Mouse (Mus musculus): ENCODE measurements at regions not wholly inside any gene's neighbourhood (a gene's known extent, or its start where the extent isn't known, plus 50 kb on each side); places are given as distances from the start of the nearest gene placed in this dataset.
A peak's percentile ranks its signal among the peaks of the same experiment; 100 is the strongest.

DNA sequence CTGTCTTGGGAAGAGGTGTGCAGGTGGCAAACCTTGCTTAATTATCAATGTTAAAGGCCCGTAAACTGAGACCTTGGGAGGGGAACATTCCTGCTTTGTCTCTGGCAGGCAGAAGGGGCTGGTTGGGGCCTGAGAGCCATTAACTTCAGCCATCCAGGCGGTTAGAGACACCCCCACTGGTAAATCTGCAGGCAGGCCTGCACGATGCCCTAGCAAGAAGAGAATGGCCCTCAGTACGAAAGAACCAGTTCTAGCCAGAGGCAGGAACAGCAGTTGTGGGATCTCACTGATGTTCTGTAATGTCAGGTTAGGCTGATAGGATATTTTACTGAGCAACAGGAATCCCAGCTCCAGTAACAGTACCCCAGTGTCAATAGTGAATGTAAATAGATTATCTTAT is 70.5 kb downstream of the Apip start:
- no peak for ATAC-seq (ENCODE audit: extremely low read depth, insufficient number of reproducible peaks, low FRiP score, poor library complexity, severe bottlenecking)

- ATAC-seq (ENCODE audit: extremely low read depth, insufficient number of reproducible peaks, low FRiP score, poor library complexity, severe bottlenecking) = no peak
Observed at GRCm38 (mm10) chr2:103144420-103144819, 70.9 kb downstream of the Apip start.

GRCm38 (mm10) chr2:103145058-103145457 is 71.6 kb downstream of the Apip start:
- peak; percentile 74 for ATAC-seq (ENCODE audit: extremely low read depth, insufficient number of reproducible peaks, low FRiP score, poor library complexity, severe bottlenecking)

- no peak for ATAC-seq (ENCODE audit: extremely low read depth, insufficient number of reproducible peaks, low FRiP score, poor library complexity, severe bottlenecking)
Observed at GRCm38 (mm10) chr2:103146132-103146531, 72.7 kb downstream of the Apip start.

DNA sequence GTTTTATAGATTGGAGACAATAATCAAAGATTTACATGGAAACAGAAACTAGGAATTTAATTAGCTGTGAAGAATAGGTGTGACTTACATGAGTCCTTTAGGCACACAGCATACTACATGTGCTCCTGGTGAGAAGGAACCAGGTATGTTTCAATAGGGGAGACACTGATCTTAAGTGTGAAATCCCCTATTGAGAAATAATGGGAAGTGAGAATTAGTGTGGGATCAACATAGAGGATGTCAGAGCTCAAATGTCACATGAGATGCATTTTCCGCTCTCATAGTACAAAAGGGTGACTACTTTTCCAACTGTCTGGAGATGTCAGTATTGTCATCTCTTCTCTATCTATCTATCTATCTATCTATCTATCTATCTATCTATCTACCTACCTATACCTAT is 79.8 kb downstream of the Apip start:
- no peak for ATAC-seq (ENCODE audit: extremely low read depth, insufficient number of reproducible peaks, low FRiP score, poor library complexity, severe bottlenecking)

GRCm38 (mm10) chr2:103167741-103168140 is 94.3 kb downstream of the Apip start:
- no peak for ATAC-seq (ENCODE audit: extremely low read depth, insufficient number of reproducible peaks, low FRiP score, poor library complexity, severe bottlenecking)

- ATAC-seq (ENCODE audit: extremely low read depth, insufficient number of reproducible peaks, low FRiP score, poor library complexity, severe bottlenecking) = no peak
Observed at GRCm38 (mm10) chr2:103168266-103168665, 94.8 kb downstream of the Apip start.

DNA sequence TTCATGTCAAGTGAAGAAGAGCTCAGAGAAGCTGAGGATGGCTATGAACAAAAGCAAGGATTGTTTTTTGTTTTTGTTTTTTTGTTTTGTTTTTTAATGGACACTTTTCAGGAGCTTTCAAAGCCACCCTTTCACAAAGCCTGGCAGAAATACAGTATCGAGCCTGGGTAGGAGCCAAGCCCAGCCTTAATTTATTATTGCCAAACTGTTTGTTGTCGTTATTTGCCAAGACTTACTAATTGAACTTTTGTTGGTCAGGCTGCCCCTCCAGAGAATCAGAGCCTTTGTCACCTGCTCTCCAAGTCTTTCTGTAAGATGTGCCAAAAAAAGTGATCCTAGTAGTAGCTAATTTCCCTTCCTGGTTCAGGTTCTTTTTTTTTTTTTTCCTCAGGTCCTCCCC is 103.9 kb downstream of the Apip start:
- ATAC-seq (ENCODE audit: extremely low read depth, insufficient number of reproducible peaks, low FRiP score, poor library complexity, severe bottlenecking) = no peak

DNA sequence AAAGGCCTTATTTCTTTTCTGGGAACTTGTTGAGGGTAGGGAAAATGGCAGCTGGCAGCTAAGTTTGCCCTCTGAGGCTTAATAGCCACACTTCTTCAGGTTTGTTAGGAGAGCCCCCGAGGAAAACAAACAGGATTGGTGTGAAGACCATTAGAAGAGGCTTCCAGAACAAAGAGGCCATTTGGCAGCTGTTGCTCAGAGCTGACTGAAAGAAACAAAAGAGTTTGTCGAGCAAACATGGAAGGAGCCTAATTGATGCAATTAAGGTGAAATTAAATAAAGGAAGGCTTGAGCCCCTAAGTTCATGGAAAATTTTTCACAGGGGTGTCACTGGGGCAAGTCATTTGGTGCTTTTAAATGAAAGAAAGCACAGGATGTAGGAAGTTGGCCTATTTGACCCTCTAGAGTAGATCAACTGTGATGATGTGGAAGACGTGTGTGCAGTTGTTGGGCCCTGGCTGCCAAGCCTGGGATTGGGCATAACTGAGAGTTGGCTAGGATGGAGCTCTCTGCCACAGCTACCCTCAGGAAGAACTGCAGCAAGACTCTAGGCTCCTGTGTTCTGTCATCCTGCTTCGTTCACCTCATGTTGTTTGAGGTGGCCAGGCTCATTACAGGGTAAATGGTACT is 106.9 kb downstream of the Apip start:
- no peak for ATAC-seq (ENCODE audit: extremely low read depth, insufficient number of reproducible peaks, low FRiP score, poor library complexity, severe bottlenecking)

DNA sequence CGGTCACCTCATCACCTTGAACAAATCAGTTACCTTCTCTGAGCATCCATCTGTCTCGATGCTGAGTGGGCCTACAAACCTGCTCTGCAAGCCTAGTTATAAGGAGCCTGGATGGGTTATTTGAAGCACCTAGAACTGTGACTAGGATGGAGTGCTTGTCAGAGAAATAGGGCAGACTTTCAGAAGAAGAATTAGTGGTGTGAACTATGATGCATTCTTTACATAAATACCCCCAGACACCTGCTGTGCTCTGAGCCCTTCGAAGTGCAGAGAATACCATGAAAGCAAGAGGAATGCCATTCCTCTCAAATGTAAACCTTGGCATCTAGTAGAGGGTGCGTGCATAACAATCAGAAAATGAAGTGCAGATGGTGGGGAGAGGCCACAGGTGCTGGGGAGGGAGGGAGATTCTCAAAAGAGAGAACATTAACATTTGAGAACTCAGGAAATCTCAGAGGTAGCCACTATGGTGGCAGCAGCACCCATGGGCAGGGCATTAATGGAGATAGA is 113.3 kb downstream of the Apip start:
- no peak for ATAC-seq (ENCODE audit: extremely low read depth, insufficient number of reproducible peaks, low FRiP score, poor library complexity, severe bottlenecking)

DNA sequence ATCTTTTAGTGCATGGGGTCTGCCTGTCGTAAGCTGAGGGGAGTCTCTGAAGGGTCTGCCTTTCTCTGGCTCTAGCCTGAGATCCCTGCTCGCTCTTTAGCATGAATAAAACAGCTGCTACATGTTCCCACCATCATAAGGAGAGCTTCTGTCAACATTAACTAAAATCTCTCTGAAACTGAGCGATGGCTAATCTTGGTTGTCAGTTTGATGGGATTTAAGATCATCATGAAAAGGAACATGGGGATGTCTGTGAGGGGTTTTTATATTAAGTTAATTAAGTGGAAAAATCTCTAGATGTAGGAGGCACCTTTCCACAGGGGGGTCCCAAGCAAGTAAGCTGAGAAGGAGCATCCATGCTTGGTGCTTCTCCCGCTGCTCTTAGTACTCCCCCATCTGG is 110.5 kb downstream of the Ehf start:
- no peak for ATAC-seq (ENCODE audit: extremely low read depth, insufficient number of reproducible peaks, low FRiP score, poor library complexity, severe bottlenecking)

DNA sequence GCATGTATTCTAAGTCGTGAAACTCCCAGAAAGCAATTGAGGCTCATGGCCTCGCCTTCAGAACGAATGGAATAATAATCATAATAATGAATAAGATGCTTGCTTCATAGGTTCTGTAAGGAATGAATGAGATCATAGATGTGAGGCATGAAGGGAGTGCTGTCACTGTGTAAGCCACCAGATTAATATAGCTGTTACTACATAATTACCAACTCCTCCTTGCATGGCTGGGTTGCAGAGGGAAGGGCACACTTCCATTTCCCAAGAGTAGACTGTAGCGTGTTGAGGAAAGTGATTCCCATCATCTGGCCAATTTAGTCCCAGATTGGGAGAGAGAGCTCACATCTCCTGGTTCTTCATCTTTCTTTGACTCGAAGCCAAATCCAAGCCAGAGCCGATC is 102.8 kb downstream of the Ehf start:
- no peak for ATAC-seq (ENCODE audit: extremely low read depth, insufficient number of reproducible peaks, low FRiP score, poor library complexity, severe bottlenecking)

GRCm38 (mm10) chr2:103205046-103205445 is 98.0 kb downstream of the Ehf start:
- ATAC-seq (ENCODE audit: extremely low read depth, insufficient number of reproducible peaks, low FRiP score, poor library complexity, severe bottlenecking) = no peak

DNA sequence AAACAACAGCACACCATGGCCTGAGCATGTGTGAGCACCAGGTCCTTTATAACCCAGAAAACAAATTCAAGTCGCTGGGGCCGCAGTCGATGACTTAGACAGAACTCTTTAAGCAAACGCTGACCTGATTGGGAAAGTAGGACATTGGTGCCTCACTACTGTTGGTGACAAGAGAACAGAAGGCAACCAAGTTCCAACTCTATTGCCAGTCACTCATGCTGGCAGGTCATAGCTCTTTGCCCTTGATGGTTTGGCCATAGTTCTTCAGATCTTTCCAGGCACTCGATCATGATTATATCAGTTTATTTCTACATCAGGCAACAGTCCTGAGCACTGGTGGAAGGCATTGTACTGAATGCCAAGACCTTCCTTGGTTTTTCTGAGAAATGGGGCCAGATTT is 94.7 kb downstream of the Ehf start:
- ATAC-seq (ENCODE audit: extremely low read depth, insufficient number of reproducible peaks, low FRiP score, poor library complexity, severe bottlenecking) = no peak

DNA sequence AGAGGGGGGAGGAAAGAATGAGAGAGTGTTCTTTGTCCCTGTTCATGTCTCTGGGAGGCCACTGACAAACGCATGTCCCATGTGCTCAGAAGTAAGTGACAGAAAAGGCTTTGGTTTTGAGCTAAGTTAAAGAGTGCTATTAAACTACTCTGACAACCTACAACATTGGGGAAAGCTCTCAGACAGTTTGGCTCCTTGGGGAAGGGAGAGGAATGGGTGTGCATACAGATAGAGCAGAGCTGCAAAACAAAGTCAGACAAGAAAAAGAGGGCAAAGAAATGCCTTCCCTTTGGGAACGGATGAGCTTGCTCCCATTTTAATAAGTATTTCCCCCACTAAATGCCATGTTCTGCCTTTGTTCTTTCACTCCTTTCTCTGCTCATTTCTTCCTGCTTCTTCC is 94.0 kb downstream of the Ehf start:
- ATAC-seq (ENCODE audit: extremely low read depth, insufficient number of reproducible peaks, low FRiP score, poor library complexity, severe bottlenecking) = no peak

- no peak for ATAC-seq (ENCODE audit: extremely low read depth, insufficient number of reproducible peaks, low FRiP score, poor library complexity, severe bottlenecking)
Observed at GRCm38 (mm10) chr2:103209512-103209981, 93.5 kb downstream of the Ehf start.

- no peak for ATAC-seq (ENCODE audit: extremely low read depth, insufficient number of reproducible peaks, low FRiP score, poor library complexity, severe bottlenecking)
Observed at GRCm38 (mm10) chr2:103211179-103211578, 91.9 kb downstream of the Ehf start.

All from neutrophil, adult 5-6 weeks (primary cell).